Mouse (Mus musculus) liver, embryonic 14.5 days (tissue): ENCODE measurements around the gene Pank1.

Experiments
- CTCF ChIP-seq: IDR thresholded peaks from 2 replicates; pipeline ENCODE4 v1.5.1; 2016; ENCODE audit warnings: antibody characterized with exemption, low read depth, control low read depth
- EP300 ChIP-seq: IDR thresholded peaks from 2 replicates; pipeline ENCODE4 v1.6.1; 2016; ENCODE audit warnings: antibody characterized with exemption, low read depth

- TF ChIP-seq CTCF: no peak
- TF ChIP-seq EP300: no peak
These were observed 51.2 kb downstream of the Pank1 start for GRCm38 (mm10) chr19:34827916-34828635.
